19 mouse cellular contexts compared by ENCODE assay signal in genomic region chr3:35250092-35250749, GRCm38 (mm10).
"Had no signal": no experiment of that assay in that cellular context is flagged by ENCODE, and none has a peak within 500 bp of the region (broad histone marks: within the 10 kb centered on the region; RNA-seq: fewer than 3 reads in every experiment).

No protein-coding gene starts in this region.

- ATAC-seq: intestine, postnatal 0 days; liver, embryonic 12.5 days had no signal

- H3K4me1 ChIP-seq: limb, embryonic 10.5 days; liver, embryonic 12.5 days; liver, embryonic 15.5 days; megakaryocyte, embryonic 14.5 days had no signal

- H3K9me3 ChIP-seq: limb, embryonic 10.5 days; limb, embryonic 13.5 days; liver, embryonic 12.5 days; liver, embryonic 15.5 days; midbrain, embryonic 10.5 days had no signal

- H3K4me2 ChIP-seq: limb, embryonic 13.5 days; liver, embryonic 12.5 days; liver, embryonic 15.5 days had no signal

- H3K36me3 ChIP-seq: limb, embryonic 10.5 days; limb, embryonic 13.5 days; liver, embryonic 12.5 days; liver, embryonic 15.5 days; midbrain, embryonic 10.5 days had no signal

- H3K4me3 ChIP-seq: layer of hippocampus, adult 2 months; limb, embryonic 10.5 days; limb, embryonic 13.5 days; liver, embryonic 12.5 days; liver, embryonic 15.5 days; megakaryocyte, embryonic 14.5 days; midbrain, embryonic 10.5 days had no signal

- H3K27ac ChIP-seq: kidney, postnatal 0 days; layer of hippocampus, adult 2 months; limb, embryonic 10.5 days; limb, embryonic 13.5 days; liver, embryonic 12.5 days; liver, embryonic 15.5 days; midbrain, embryonic 10.5 days; stomach, postnatal 0 days had no signal

- DNase-seq: kidney, adult 2 months; kidney, postnatal 25 days; layer of hippocampus, adult 9-11 months; liver; lung, adult 18-20 months; lung, postnatal 10 days; thymus, adult 2 months; thymus, postnatal 14 days; thymus, postnatal 4 days had no signal

- H3K27me3 ChIP-seq: limb, embryonic 13.5 days; liver, embryonic 12.5 days; liver, embryonic 15.5 days; megakaryocyte, embryonic 14.5 days had no signal

- H3K9ac ChIP-seq: limb, embryonic 13.5 days; liver, embryonic 12.5 days; liver, embryonic 15.5 days had no signal
